In genomic region chr3:127275953-127276352, GRCm38 (mm10) we compare ENCODE assay signal across 22 mouse cellular contexts.
DNase-seq lines count a peak whose midpoint lies in the region; ATAC-seq and TF ChIP-seq lines count a peak whose summit lies in the region.
"Had no signal": no experiment of that assay in that cellular context is flagged by ENCODE, and none has a peak within 500 bp of the region (broad histone marks: within the 10 kb centered on the region; RNA-seq: fewer than 3 reads in every experiment).

No protein-coding gene starts in this region.

- peak; percentile 62 for ATAC-seq in intestine, embryonic 15.5 days
- no peak for ATAC-seq in intestine, postnatal 0 days
- peak; percentile 79 for ATAC-seq in stomach, embryonic 14.5 days (ENCODE audit: insufficient number of reproducible peaks, insufficient read depth, low FRiP score, low read depth)
- ATAC-seq in stomach, postnatal 0 days (ENCODE audit: low FRiP score, low TSS enrichment), result no peak
- ATAC-seq in stomach, embryonic 16.5 days (ENCODE audit: insufficient read depth, low FRiP score), result peak; percentile 58; the same call in 1 of the 2 replicates
- ATAC-seq: forebrain, embryonic 14.5 days; forebrain, embryonic 16.5 days had no signal

- no peak overlapping the region for H3K27ac ChIP-seq in intestine, embryonic 15.5 days
- no peak overlapping the region for H3K27ac ChIP-seq in intestine, postnatal 0 days (ENCODE audit: low read depth, low read length)
- H3K27ac ChIP-seq in stomach, embryonic 14.5 days (ENCODE audit: low read length), result no peak overlapping the region
- H3K27ac ChIP-seq in stomach, postnatal 0 days (replicated peaks), result no peak overlapping the region
- no peak overlapping the region for H3K27ac ChIP-seq in stomach, embryonic 16.5 days (ENCODE audit: low read length)
- H3K27ac ChIP-seq: embryonic facial prominence, embryonic 13.5 days; embryonic facial prominence, embryonic 15.5 days; forebrain, embryonic 10.5 days; forebrain, embryonic 12.5 days had no signal

- TF ChIP-seq EP300 in stomach, postnatal 0 days (optimal IDR thresholded peaks at IDR 0.05), result no peak

- H3K36me3 ChIP-seq in intestine, embryonic 15.5 days, result no peaks in the 10 kb centered on the region
- no peaks in the 10 kb centered on the region for H3K36me3 ChIP-seq in intestine, postnatal 0 days (ENCODE audit: control insufficient read depth, insufficient read depth)
- no peaks in the 10 kb centered on the region for H3K36me3 ChIP-seq in stomach, embryonic 14.5 days (ENCODE audit: control insufficient read depth, insufficient read depth, low read length)
- no peaks in the 10 kb centered on the region for H3K36me3 ChIP-seq in stomach, postnatal 0 days (ENCODE audit: control insufficient read depth, insufficient read depth, low read length)
- no peaks in the 10 kb centered on the region for H3K36me3 ChIP-seq in stomach, embryonic 16.5 days (ENCODE audit: control insufficient read depth, insufficient read depth, low read length)
- H3K36me3 ChIP-seq: embryonic facial prominence, embryonic 13.5 days; embryonic facial prominence, embryonic 15.5 days; forebrain, embryonic 10.5 days; forebrain, embryonic 12.5 days had no signal

- no peaks in the 10 kb centered on the region for H3K4me1 ChIP-seq in intestine, embryonic 15.5 days (replicated peaks)
- H3K4me1 ChIP-seq in intestine, postnatal 0 days (replicated peaks; ENCODE audit: control insufficient read depth, insufficient read depth, low read length), result no peaks in the 10 kb centered on the region
- H3K4me1 ChIP-seq in stomach, embryonic 14.5 days (ENCODE audit: control insufficient read depth, insufficient read depth, low read length), result no peaks in the 10 kb centered on the region
- H3K4me1 ChIP-seq in stomach, postnatal 0 days (replicated peaks; ENCODE audit: control insufficient read depth, insufficient read depth), result no peaks in the 10 kb centered on the region
- no peaks in the 10 kb centered on the region for H3K4me1 ChIP-seq in stomach, embryonic 16.5 days (ENCODE audit: control insufficient read depth, insufficient read depth, low read length)
- H3K4me1 ChIP-seq: embryonic facial prominence, embryonic 13.5 days; embryonic facial prominence, embryonic 15.5 days; forebrain, embryonic 10.5 days; forebrain, embryonic 12.5 days had no signal

- no peak overlapping the region for H3K4me2 ChIP-seq in intestine, embryonic 15.5 days (replicated peaks)
- H3K4me2 ChIP-seq in intestine, postnatal 0 days (replicated peaks; ENCODE audit: low read depth), result no peak overlapping the region
- H3K4me2 ChIP-seq in stomach, embryonic 14.5 days (replicated peaks; ENCODE audit: low read depth, low read length), result no peak overlapping the region
- no peak overlapping the region for H3K4me2 ChIP-seq in stomach, postnatal 0 days (replicated peaks; ENCODE audit: low read depth)
- H3K4me2 ChIP-seq in stomach, embryonic 16.5 days (ENCODE audit: low read depth, low read length), result no peak overlapping the region
- H3K4me2 ChIP-seq: embryonic facial prominence, embryonic 13.5 days; embryonic facial prominence, embryonic 15.5 days; forebrain, embryonic 12.5 days had no signal

- no peaks in the 10 kb centered on the region for H3K27me3 ChIP-seq in intestine, embryonic 15.5 days (replicated peaks)
- H3K27me3 ChIP-seq in intestine, postnatal 0 days (replicated peaks; ENCODE audit: control insufficient read depth, insufficient read depth, low read length), result no peaks in the 10 kb centered on the region
- H3K27me3 ChIP-seq in stomach, embryonic 14.5 days (ENCODE audit: control insufficient read depth, insufficient read depth, low read length), result no peaks in the 10 kb centered on the region
- H3K27me3 ChIP-seq in stomach, postnatal 0 days (ENCODE audit: control insufficient read depth, insufficient read depth, low read length), result no peaks in the 10 kb centered on the region
- no peaks in the 10 kb centered on the region for H3K27me3 ChIP-seq in stomach, embryonic 16.5 days (ENCODE audit: control insufficient read depth, insufficient read depth, low read length)
- H3K27me3 ChIP-seq: embryonic facial prominence, embryonic 13.5 days; embryonic facial prominence, embryonic 15.5 days; forebrain, embryonic 12.5 days had no signal

- H3K4me3 ChIP-seq in intestine, embryonic 15.5 days (replicated peaks), result no peak overlapping the region
- H3K4me3 ChIP-seq in intestine, postnatal 0 days (ENCODE audit: low read depth, low read length), result no peak overlapping the region
- no peak overlapping the region for H3K4me3 ChIP-seq in stomach, embryonic 14.5 days (ENCODE audit: low read depth, low read length)
- H3K4me3 ChIP-seq in stomach, postnatal 0 days (ENCODE audit: low read depth, low read length), result no peak overlapping the region
- H3K4me3 ChIP-seq in stomach, embryonic 16.5 days (replicated peaks; ENCODE audit: low read length), result no peak overlapping the region
- H3K4me3 ChIP-seq: embryonic facial prominence, embryonic 13.5 days; embryonic facial prominence, embryonic 15.5 days; erythroblast, embryonic 14.5 days; forebrain, embryonic 10.5 days; forebrain, embryonic 12.5 days had no signal

- H3K9me3 ChIP-seq in intestine, embryonic 15.5 days, result no peaks in the 10 kb centered on the region
- H3K9me3 ChIP-seq in intestine, postnatal 0 days (ENCODE audit: control insufficient read depth), result no peaks in the 10 kb centered on the region
- no peaks in the 10 kb centered on the region for H3K9me3 ChIP-seq in stomach, embryonic 14.5 days (ENCODE audit: control insufficient read depth, low read depth, low read length)
- no peaks in the 10 kb centered on the region for H3K9me3 ChIP-seq in stomach, postnatal 0 days (ENCODE audit: control insufficient read depth, low read length)
- H3K9me3 ChIP-seq in stomach, embryonic 16.5 days (replicated peaks; ENCODE audit: control insufficient read depth, low read length), result no peaks in the 10 kb centered on the region
- H3K9me3 ChIP-seq: embryonic facial prominence, embryonic 13.5 days; embryonic facial prominence, embryonic 15.5 days; forebrain, embryonic 10.5 days; forebrain, embryonic 12.5 days had no signal

- WGBS in intestine, embryonic 15.5 days, result 32% methylated on average over 6 of the region's 6 CpGs
- WGBS in intestine, postnatal 0 days, result 51% methylated on average over 6 of the region's 6 CpGs
- WGBS in stomach, embryonic 14.5 days, result 48% methylated on average over 6 of the region's 6 CpGs
- 45% methylated on average over 6 of the region's 6 CpGs for WGBS in stomach, postnatal 0 days
- 46% methylated on average over 6 of the region's 6 CpGs for WGBS in stomach, embryonic 16.5 days

- no peak overlapping the region for H3K9ac ChIP-seq in intestine, embryonic 15.5 days
- no peak overlapping the region for H3K9ac ChIP-seq in intestine, postnatal 0 days (ENCODE audit: low read depth, low read length)
- H3K9ac ChIP-seq in stomach, embryonic 14.5 days (replicated peaks; ENCODE audit: low read depth, low read length), result no peak overlapping the region
- H3K9ac ChIP-seq in stomach, postnatal 0 days (ENCODE audit: low read length), result no peak overlapping the region
- no peak overlapping the region for H3K9ac ChIP-seq in stomach, embryonic 16.5 days (ENCODE audit: low read length)
- H3K9ac ChIP-seq: embryonic facial prominence, embryonic 13.5 days; embryonic facial prominence, embryonic 15.5 days; forebrain, embryonic 12.5 days had no signal

- TF ChIP-seq CTCF in intestine, postnatal 0 days (IDR thresholded peaks at IDR 0.05; ENCODE audit: low read depth), result no peak
- no peak for TF ChIP-seq CTCF in stomach, postnatal 0 days (IDR thresholded peaks at IDR 0.05; ENCODE audit: low read depth)

- DNase-seq in stomach, postnatal 0 days (ENCODE audit: low spot score), result no peak
- no peak for DNase-seq in cerebellum, postnatal 36 days
- DNase-seq: adrenal gland, adult 2 months; adrenal gland, postnatal 10 days; adrenal gland, postnatal 25 days; cerebellum, adult 11 months; cerebellum, adult 18-20 months; cerebellum, adult 8-10 months; cerebellum, adult 9-11 months; cerebellum, postnatal 25 days; embryo, embryonic 11 days had no signal

Comparison
In these comparisons a context has a peak if more than half of its experiments do, and no peak if none do; other contexts are left out.
1. ATAC-seq: peak in intestine, embryonic 15.5 days (single experiment), stomach, embryonic 14.5 days (single experiment) and stomach, embryonic 16.5 days (single experiment); none in intestine, postnatal 0 days (single experiment) and stomach, postnatal 0 days (single experiment).